Mouse (Mus musculus) lung, adult 18-20 months (tissue): Measurements from ENCODE around the gene Xpnpep1.

Source experiments
- DNase-seq, 2 experiments: peaks; one replicate each; pipeline ENCODE4 v3.0.0; 2022; ENCODE audit warnings: mixed read lengths in 2 of 2

The Xpnpep1 gene

DNA sequence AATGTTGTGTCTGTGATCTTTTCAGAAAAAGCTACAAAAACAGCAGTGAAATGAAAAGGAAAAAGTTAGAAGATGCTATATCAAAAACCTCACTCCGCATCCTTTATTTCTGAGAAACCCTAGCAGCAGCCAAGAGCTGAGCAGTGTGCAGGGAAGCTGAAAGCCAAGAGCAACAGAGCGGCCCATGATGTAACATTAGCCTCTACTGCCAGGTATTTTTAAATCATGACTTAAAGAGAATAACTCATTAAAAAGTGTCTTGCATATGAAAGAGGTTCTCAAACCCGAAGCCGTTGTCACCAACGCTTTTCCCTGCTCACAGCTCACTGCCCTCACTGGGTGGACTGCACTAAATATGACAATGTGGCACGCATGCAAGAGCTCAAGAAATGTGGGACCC lies 9.7 kb downstream of the Xpnpep1 start:
- DNase-seq: no peak

- no peak for DNase-seq
These were observed 10.3 kb downstream of the Xpnpep1 start for GRCm38 (mm10) chr19:53029686-53030085.

- no peak for DNase-seq
These were observed 11.0 kb downstream of the Xpnpep1 start for GRCm38 (mm10) chr19:53029045-53029444.

GRCm38 (mm10) chr19:53028216-53028615 lies 11.8 kb downstream of the Xpnpep1 start:
- no peak for DNase-seq

- peak; percentile 52 to 72 for DNase-seq
These were observed 16.8 kb downstream of the Xpnpep1 start for GRCm38 (mm10) chr19:53023189-53023588.

- peak in 1 of 2 experiments; percentile 56 for DNase-seq
These were observed 17.9 kb downstream of the Xpnpep1 start for GRCm38 (mm10) chr19:53022037-53022614.

GRCm38 (mm10) chr19:53021537-53021936 lies 18.5 kb downstream of the Xpnpep1 start:
- no peak for DNase-seq

- DNase-seq: peak; percentile 75 to 86
These were observed 20.1 kb downstream of the Xpnpep1 start for GRCm38 (mm10) chr19:53019716-53020463.

GRCm38 (mm10) chr19:53017954-53018353 lies 22.1 kb downstream of the Xpnpep1 start:
- DNase-seq: peak; percentile 46 to 58

GRCm38 (mm10) chr19:53017248-53017647 lies 22.8 kb downstream of the Xpnpep1 start:
- no peak for DNase-seq

GRCm38 (mm10) chr19:53014910-53015710 lies 24.9 kb downstream of the Xpnpep1 start:
- no peak for DNase-seq

DNA sequence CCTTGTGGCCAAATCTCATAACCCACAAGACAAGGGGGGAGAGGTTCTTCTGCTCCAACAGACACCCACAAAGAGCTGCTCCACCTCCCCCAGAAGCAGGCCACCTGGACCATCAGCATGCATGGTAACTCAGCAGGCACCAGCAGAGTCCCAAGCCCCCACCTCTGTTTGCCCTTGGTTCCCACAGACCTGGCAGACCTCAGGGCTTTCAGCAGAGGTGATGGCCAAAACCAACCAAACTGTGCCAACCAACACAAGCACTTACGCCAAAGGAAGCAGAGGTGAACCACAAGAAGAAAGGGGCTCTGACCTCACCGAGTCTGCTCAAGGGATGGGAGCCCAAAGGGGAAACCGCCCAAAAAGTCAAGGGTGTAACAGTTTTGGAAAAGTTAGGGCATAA lies 26.3 kb downstream of the Xpnpep1 start:
- DNase-seq: no peak

DNA sequence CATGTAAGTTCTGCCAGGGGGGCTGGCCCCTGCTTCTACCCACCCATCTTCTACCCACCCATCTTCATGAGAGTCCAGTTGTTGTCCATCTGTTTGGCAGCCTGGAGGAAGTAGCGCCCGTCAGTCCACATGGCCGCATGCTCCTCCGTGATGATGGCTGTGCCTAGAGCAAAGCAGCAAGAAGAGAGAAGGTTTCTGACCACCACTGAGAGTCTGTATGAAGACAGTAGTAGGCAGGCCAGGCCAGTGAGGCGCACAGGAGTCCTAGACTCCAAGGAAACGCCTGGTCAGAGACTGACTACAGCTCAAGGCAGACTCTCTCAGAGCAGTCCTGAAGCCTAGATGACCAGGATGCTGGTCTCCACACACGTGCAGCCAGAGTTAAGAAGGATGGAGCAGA lies 26.7 kb downstream of the Xpnpep1 start:
- no peak for DNase-seq

GRCm38 (mm10) chr19:53010941-53011340 lies 29.1 kb downstream of the Xpnpep1 start:
- peak; percentile 37 to 43 for DNase-seq

GRCm38 (mm10) chr19:53008921-53009320 lies 31.1 kb downstream of the Xpnpep1 start:
- no peak for DNase-seq

- peak; percentile 81 to 89 for DNase-seq
These were observed 31.9 kb downstream of the Xpnpep1 start for GRCm38 (mm10) chr19:53008020-53008705.

GRCm38 (mm10) chr19:53005978-53006377 lies 34.0 kb downstream of the Xpnpep1 start:
- no peak for DNase-seq

DNA sequence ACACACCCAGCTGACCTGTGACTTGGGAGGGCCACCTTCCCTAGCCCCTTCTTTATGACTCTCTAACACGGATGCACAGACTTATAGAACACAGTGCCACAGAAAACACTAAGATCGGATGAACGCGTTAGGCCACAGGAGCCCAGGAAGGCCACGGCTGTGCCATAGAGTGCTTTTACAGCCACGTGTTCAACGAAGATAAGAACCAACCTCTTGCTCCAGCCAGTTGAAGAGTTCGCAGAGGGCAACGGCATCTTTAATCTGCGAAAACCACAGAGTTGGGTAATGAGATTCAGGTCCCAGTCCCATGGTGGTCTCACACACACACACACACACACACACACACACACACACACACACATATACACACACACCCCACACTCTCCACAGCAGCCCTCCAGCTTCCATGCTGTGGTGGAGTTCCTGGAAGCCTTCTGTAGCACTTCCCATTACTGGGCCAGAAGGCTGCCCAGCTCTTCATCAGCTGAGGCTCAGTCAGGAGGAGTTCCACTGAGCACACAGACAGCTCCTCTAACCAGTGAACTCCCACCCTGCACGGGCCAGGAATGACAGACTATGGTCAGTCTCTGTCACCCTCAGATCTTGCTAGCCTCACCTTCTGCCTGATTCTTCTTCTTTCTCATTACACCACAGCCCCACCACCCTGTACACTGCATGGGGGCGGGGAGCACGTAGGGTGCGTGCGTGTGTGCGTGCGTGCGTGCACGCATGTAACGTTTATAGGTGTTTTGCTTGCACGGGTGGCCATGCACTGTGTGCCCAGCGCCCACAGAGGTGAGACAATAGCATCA lies 36.3 kb downstream of the Xpnpep1 start:
- no peak for DNase-seq

DNA sequence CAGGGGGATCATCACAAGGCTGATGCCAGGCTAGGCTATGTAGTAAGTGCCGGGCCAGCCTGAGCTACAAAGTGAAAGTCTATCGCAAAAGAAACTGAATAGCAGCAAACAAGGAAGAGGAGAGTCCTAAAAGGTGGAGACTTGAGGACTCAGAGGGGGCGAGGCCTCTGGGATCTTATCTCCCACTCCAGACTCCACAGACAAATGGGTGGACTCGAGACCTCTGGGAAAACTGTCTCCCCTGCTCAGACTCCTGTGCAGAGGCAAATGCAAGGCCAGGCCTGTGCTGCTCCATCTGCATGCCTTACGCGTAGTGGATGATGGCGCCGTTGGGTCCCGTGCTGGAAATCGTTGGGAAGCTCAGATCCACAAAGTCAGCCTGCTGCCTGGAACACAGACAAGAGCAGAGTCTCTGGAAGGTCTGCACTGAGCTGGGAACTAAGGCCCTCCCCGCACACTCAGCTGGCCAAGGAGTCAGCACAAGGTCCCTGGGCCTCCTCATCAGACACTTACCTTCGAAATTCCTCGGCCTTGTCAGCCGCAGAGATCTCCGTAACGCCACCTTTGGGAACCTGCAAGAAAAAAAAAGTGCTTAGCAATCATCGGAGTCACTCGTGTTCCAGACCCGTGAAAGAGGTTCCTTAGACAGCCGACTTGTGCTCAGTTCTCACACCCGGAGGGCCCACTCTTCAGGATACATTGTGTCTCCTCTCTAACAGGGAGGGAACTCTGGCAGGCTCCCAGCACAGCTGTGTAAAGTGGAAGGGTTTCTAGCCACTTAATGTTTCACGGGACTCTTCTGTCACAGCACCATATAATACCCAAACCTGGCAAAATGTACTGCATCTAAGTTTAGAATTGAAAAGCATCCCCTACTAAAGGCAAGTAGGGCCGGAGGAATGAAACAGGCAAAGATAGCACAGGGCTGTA lies 37.6 kb downstream of the Xpnpep1 start:
- no peak for DNase-seq

- no peak for DNase-seq
These were observed 47.1 kb downstream of the Xpnpep1 start for GRCm38 (mm10) chr19:52992880-52993440.

GRCm38 (mm10) chr19:52991924-52992323 lies 48.1 kb downstream of the Xpnpep1 start:
- DNase-seq: no peak
